Mouse (Mus musculus): Measurements from ENCODE around the gene Olfr224. TPM values are rescaled to one million over a fixed set of nuclear protein-coding genes. Genes with fewer than 3 reads are reported as not detected.
"Not testable (repeated sequence)": the region's sequence is repeated elsewhere in the genome, so short reads cannot be mapped to it uniquely, and the experiment has no call there.

Gene Olfr224
- polyA plus RNA-seq, 1 experiment from 2014 or later: 0.07 TPM

GRCm38 (mm10) chr11:58555536-58555935 lies 14.8 kb downstream of the Olfr224 start, which contains the start of gene Olfr328:
Gene Olfr328 (minus strand): TSS chr11:58555636.
- no peak within 1 kb of the TSS for H3K9ac ChIP-seq (ENCODE audit: low read length)
- no peaks in the 10 kb centered on the region for H3K9me3 ChIP-seq (replicated peaks; ENCODE audit: control insufficient read depth, low read length)
- H3K4me1 ChIP-seq (ENCODE audit: control insufficient read depth, insufficient read depth, low read length): no peaks in the 10 kb centered on the region
- WGBS: 69% methylated on average over 1 of the region's 1 CpGs
- H3K4me2 ChIP-seq (ENCODE audit: low read depth, low read length): no peak within 1 kb of the TSS
- H3K27me3 ChIP-seq (ENCODE audit: control insufficient read depth, insufficient read depth, low read length): no peaks in the 10 kb centered on the region
- no peak within 1 kb of the TSS for H3K27ac ChIP-seq (ENCODE audit: low read length)
- ATAC-seq (replicated peaks; ENCODE audit: extremely low read depth, insufficient read depth, low FRiP score): no peak
- H3K36me3 ChIP-seq (ENCODE audit: control insufficient read depth, insufficient read depth): no peaks in the 10 kb centered on the region
- no peak within 1 kb of the TSS for H3K4me3 ChIP-seq (ENCODE audit: low read length)

DNA sequence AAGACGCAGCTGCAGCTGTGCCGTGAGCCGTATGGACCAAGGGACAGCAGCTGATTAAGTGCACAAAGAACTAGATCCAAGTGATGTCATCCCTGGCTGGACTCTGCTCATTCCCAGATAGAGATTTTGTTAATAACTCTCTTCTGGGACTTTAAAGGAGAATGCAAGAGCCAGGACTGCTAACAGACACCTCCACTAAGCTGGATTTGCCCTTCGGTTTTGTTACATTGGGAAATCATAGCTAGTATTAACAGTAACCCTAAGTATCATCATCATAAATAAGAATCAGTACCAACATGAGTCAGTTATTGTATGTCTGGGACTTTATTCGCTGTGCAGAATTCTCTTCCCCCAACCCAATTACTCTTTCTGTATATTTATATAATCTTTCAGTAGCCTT lies 24.0 kb downstream of the Olfr224 start, which contains the start of gene Olfr329-ps:
TSS of gene Olfr329-ps (minus strand) at position 101 of the 400 bp plus-strand sequence.
- no peaks in the 10 kb centered on the region for H3K27me3 ChIP-seq (ENCODE audit: control insufficient read depth, insufficient read depth, low read length)
- ATAC-seq (replicated peaks; ENCODE audit: extremely low read depth, insufficient read depth, low FRiP score): no peak
- no peak within 1 kb of the TSS for H3K4me3 ChIP-seq (ENCODE audit: low read length)
- no peak within 1 kb of the TSS for H3K9ac ChIP-seq (ENCODE audit: low read length)
- H3K36me3 ChIP-seq (ENCODE audit: control insufficient read depth, insufficient read depth): no peaks in the 10 kb centered on the region
- 73% methylated on average over 5 of the region's 5 CpGs for WGBS
- H3K4me2 ChIP-seq (ENCODE audit: low read depth, low read length): no peak within 1 kb of the TSS
- H3K9me3 ChIP-seq (replicated peaks; ENCODE audit: control insufficient read depth, low read length): no peaks in the 10 kb centered on the region
- no peak within 1 kb of the TSS for H3K27ac ChIP-seq (ENCODE audit: low read length)
- no peaks in the 10 kb centered on the region for H3K4me1 ChIP-seq (ENCODE audit: control insufficient read depth, insufficient read depth, low read length)

GRCm38 (mm10) chr11:58534736-58535135 lies 35.6 kb downstream of the Olfr224 start, which contains the start of gene Olfr330:
Gene Olfr330 (minus strand): TSS chr11:58534836.
- not testable (repeated sequence) for H3K27ac ChIP-seq (ENCODE audit: low read length); H3K4me3 ChIP-seq (ENCODE audit: low read length); H3K36me3 ChIP-seq (ENCODE audit: control insufficient read depth, insufficient read depth); H3K9me3 ChIP-seq (replicated peaks; ENCODE audit: control insufficient read depth, low read length); H3K4me1 ChIP-seq (ENCODE audit: control insufficient read depth, insufficient read depth, low read length); H3K4me2 ChIP-seq (ENCODE audit: low read depth, low read length); H3K27me3 ChIP-seq (ENCODE audit: control insufficient read depth, insufficient read depth, low read length); H3K9ac ChIP-seq (ENCODE audit: low read length); ATAC-seq (replicated peaks; ENCODE audit: extremely low read depth, insufficient read depth, low FRiP score)

- not testable (repeated sequence) for H3K4me1 ChIP-seq (ENCODE audit: control insufficient read depth, insufficient read depth, low read length)
Observed at GRCm38 (mm10) chr11:58519756-58520155, 50.6 kb downstream of the Olfr224 start.

DNA sequence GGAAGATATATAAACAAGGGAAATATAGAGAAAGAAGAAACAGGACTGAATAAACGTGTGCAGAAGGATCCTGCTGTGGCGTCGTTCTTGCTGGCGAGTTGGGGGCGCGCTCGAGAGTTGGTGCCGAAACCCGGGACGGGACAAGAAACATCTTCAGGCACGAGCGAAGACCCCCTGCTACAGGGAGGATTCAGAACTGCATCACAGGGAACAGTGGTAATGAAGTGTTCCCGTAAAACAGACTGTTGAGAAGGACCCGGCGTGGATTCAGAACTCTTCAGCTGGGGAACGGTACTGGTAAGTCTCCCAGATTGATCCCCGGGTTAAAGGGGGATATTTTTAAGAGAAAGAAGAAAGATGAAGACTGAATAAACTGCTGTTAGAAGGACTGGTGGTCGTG lies 51.4 kb downstream of the Olfr224 start:
- H3K27ac ChIP-seq (ENCODE audit: low read length); H3K4me2 ChIP-seq (ENCODE audit: low read depth, low read length); H3K27me3 ChIP-seq (ENCODE audit: control insufficient read depth, insufficient read depth, low read length); H3K4me3 ChIP-seq (ENCODE audit: low read length); H3K9me3 ChIP-seq (replicated peaks; ENCODE audit: control insufficient read depth, low read length); H3K4me1 ChIP-seq (ENCODE audit: control insufficient read depth, insufficient read depth, low read length); ATAC-seq (replicated peaks; ENCODE audit: extremely low read depth, insufficient read depth, low FRiP score); H3K9ac ChIP-seq (ENCODE audit: low read length); H3K36me3 ChIP-seq (ENCODE audit: control insufficient read depth, insufficient read depth): not testable (repeated sequence)
- 87% methylated on average over 17 of the region's 18 CpGs for WGBS

More at GRCm38 (mm10) chr11:58519756-58520155, 50.6 kb downstream of the Olfr224 start:
- ATAC-seq (replicated peaks; ENCODE audit: extremely low read depth, insufficient read depth, low FRiP score); H3K27ac ChIP-seq (ENCODE audit: low read length); H3K4me3 ChIP-seq (ENCODE audit: low read length); H3K9ac ChIP-seq (ENCODE audit: low read length); H3K9me3 ChIP-seq (replicated peaks; ENCODE audit: control insufficient read depth, low read length); H3K4me2 ChIP-seq (ENCODE audit: low read depth, low read length); H3K27me3 ChIP-seq (ENCODE audit: control insufficient read depth, insufficient read depth, low read length); H3K36me3 ChIP-seq (ENCODE audit: control insufficient read depth, insufficient read depth): not testable (repeated sequence)
- WGBS: 89% methylated on average over 7 of the region's 9 CpGs

Other genes starting within 250 kb of the Olfr224 start
- 38.8 and 40.5 TPM in 2 replicates for gene Zfp672, start 240.2 kb downstream of the Olfr224 start, polyA plus RNA-seq (2015; fragmentation: Nextera tagmentation; extraction: Ambion mirVana)
- gene Sh3bp5l, start 239.8 kb downstream of the Olfr224 start, polyA plus RNA-seq (2015; fragmentation: Nextera tagmentation; extraction: Ambion mirVana): 32.0 and 32.5 TPM in 2 replicates
- gene Lypd8, start 191.5 kb downstream of the Olfr224 start, polyA plus RNA-seq (2015; fragmentation: Nextera tagmentation; extraction: Ambion mirVana): 1.4 TPM in 1 of 2 replicates, not detected in the other
- gene 1810065E05Rik, start 149.4 kb downstream of the Olfr224 start, polyA plus RNA-seq (2015; fragmentation: Nextera tagmentation; extraction: Ambion mirVana): not detected in 2 replicates
- gene Gm12253, start 138.0 kb downstream of the Olfr224 start, polyA plus RNA-seq (2015; fragmentation: Nextera tagmentation; extraction: Ambion mirVana): not detected in 2 replicates
- gene Lypd9, start 117.6 kb downstream of the Olfr224 start, polyA plus RNA-seq (2015; fragmentation: Nextera tagmentation; extraction: Ambion mirVana): not detected in 2 replicates
- not detected in 2 replicates for gene Olfr30, start 108.3 kb downstream of the Olfr224 start, polyA plus RNA-seq (2015; fragmentation: Nextera tagmentation; extraction: Ambion mirVana)
- gene Olfr332, start 78.0 kb downstream of the Olfr224 start, polyA plus RNA-seq (2015; fragmentation: Nextera tagmentation; extraction: Ambion mirVana): not detected in 2 replicates
- gene Olfr331, start 68.0 kb downstream of the Olfr224 start, polyA plus RNA-seq (2015; fragmentation: Nextera tagmentation; extraction: Ambion mirVana): not detected in 2 replicates
- not detected in 2 replicates for gene Olfr330, start 35.7 kb downstream of the Olfr224 start, polyA plus RNA-seq (2015; fragmentation: Nextera tagmentation; extraction: Ambion mirVana)
- gene Olfr329-ps, start 24.1 kb downstream of the Olfr224 start, polyA plus RNA-seq (2015; fragmentation: Nextera tagmentation; extraction: Ambion mirVana): not detected in 2 replicates
- gene Olfr328, start 14.9 kb downstream of the Olfr224 start, polyA plus RNA-seq (2015; fragmentation: Nextera tagmentation; extraction: Ambion mirVana): not detected in 2 replicates
- not detected in 2 replicates for gene Olfr325, start 7.2 kb upstream of the Olfr224 start, polyA plus RNA-seq (2015; fragmentation: Nextera tagmentation; extraction: Ambion mirVana)
- not detected in 2 replicates for gene Olfr324, start 24.6 kb upstream of the Olfr224 start, polyA plus RNA-seq (2015; fragmentation: Nextera tagmentation; extraction: Ambion mirVana)
- gene 2210407C18Rik, start 45.5 kb upstream of the Olfr224 start, polyA plus RNA-seq (2015; fragmentation: Nextera tagmentation; extraction: Ambion mirVana): not detected in 2 replicates
- not detected in 2 replicates for gene Olfr323, start 59.9 kb upstream of the Olfr224 start, polyA plus RNA-seq (2015; fragmentation: Nextera tagmentation; extraction: Ambion mirVana)
- gene Trim58, start 69.9 kb upstream of the Olfr224 start, polyA plus RNA-seq (2015; fragmentation: Nextera tagmentation; extraction: Ambion mirVana): 0.07 TPM in 1 of 2 replicates, not detected in the other
- gene Olfr322, start 88.2 kb upstream of the Olfr224 start, polyA plus RNA-seq (2015; fragmentation: Nextera tagmentation; extraction: Ambion mirVana): not detected in 2 replicates
- not detected in 2 replicates for gene Olfr320, start 110.5 kb upstream of the Olfr224 start, polyA plus RNA-seq (2015; fragmentation: Nextera tagmentation; extraction: Ambion mirVana)
- gene Olfr319, start 128.6 kb upstream of the Olfr224 start, polyA plus RNA-seq (2015; fragmentation: Nextera tagmentation; extraction: Ambion mirVana): not detected in 2 replicates
- gene Olfr318, start 153.5 kb upstream of the Olfr224 start, polyA plus RNA-seq (2015; fragmentation: Nextera tagmentation; extraction: Ambion mirVana): not detected in 2 replicates
- not detected in 2 replicates for gene Olfr317, start 168.7 kb upstream of the Olfr224 start, polyA plus RNA-seq (2015; fragmentation: Nextera tagmentation; extraction: Ambion mirVana)
- gene Olfr316, start 182.2 kb upstream of the Olfr224 start, polyA plus RNA-seq (2015; fragmentation: Nextera tagmentation; extraction: Ambion mirVana): not detected in 2 replicates
- not detected in 2 replicates for gene Olfr315, start 202.6 kb upstream of the Olfr224 start, polyA plus RNA-seq (2015; fragmentation: Nextera tagmentation; extraction: Ambion mirVana)
- gene Olfr314, start 212.4 kb upstream of the Olfr224 start, polyA plus RNA-seq (2015; fragmentation: Nextera tagmentation; extraction: Ambion mirVana): 0.11 TPM in 1 of 2 replicates, not detected in the other
- 1.5 and 2.5 TPM in 2 replicates for gene Fam183b, start 231.4 kb upstream of the Olfr224 start, polyA plus RNA-seq (2015; fragmentation: Nextera tagmentation; extraction: Ambion mirVana)
- gene Olfr313, start 244.4 kb upstream of the Olfr224 start, polyA plus RNA-seq (2015; fragmentation: Nextera tagmentation; extraction: Ambion mirVana): 0.09 and 0.12 TPM in 2 replicates

Data from heart, embryonic 16.5 days (tissue).